Mouse (Mus musculus) CH12.LX (cell line): ENCODE measurements around the gene Elovl7.

ENCODE experiments used
- BHLHE40 ChIP-seq: IDR thresholded peaks from 2 replicates; pipeline ENCODE4 v1.6.1; 2011; ENCODE audit warnings: mild to moderate bottlenecking, low read depth, low read length, improper control_type of control experiment
- CTCF ChIP-seq, 2 experiments: IDR thresholded peaks in 1 of 2; conservative IDR thresholded peaks in 1 of 2; 2 replicates each; pipeline ENCODE4 v1.5.1; 2011 to 2012; ENCODE audit warnings: low read depth in 2 of 2, low read length in 2 of 2, improper control_type of control experiment in 1 of 2, inconsistent platforms in 1 of 2, mild to moderate bottlenecking in 1 of 2, moderate library complexity in 1 of 2
- EP300 ChIP-seq: IDR thresholded peaks from 2 replicates; pipeline ENCODE4 v1.6.1; 2011; ENCODE audit warnings: low read length, improper control_type of control experiment
- GABPA ChIP-seq: IDR thresholded peaks from 2 replicates; pipeline ENCODE4 v1.6.1; 2012; ENCODE audit warnings: low read depth, low read length, improper control_type of control experiment, inconsistent platforms; ENCODE audit not compliant: insufficient replicate concordance
- JUND ChIP-seq: conservative IDR thresholded peaks from 2 replicates; pipeline ENCODE4 v1.6.1; 2011; ENCODE audit warnings: low read depth, low read length, improper control_type of control experiment
- MAFK ChIP-seq: IDR thresholded peaks from 2 replicates; pipeline ENCODE4 v1.6.1; 2011; ENCODE audit warnings: low read length, improper control_type of control experiment; ENCODE audit not compliant: insufficient replicate concordance
- MAX ChIP-seq: IDR thresholded peaks from 2 replicates; pipeline ENCODE4 v1.6.1; 2011; ENCODE audit warnings: low read length, improper control_type of control experiment
- MYC ChIP-seq: IDR thresholded peaks from 2 replicates; pipeline ENCODE4 v1.6.1; 2011; ENCODE audit warnings: low read depth, mild to moderate bottlenecking, improper control_type of control experiment, low read length
- POLR2A ChIP-seq: IDR thresholded peaks from 2 replicates; pipeline ENCODE4 v1.6.1; 2011; ENCODE audit warnings: low read depth, mild to moderate bottlenecking, improper control_type of control experiment, low read length
- TCF12 ChIP-seq: IDR thresholded peaks from 2 replicates; pipeline ENCODE4 v1.6.1; 2014; ENCODE audit warnings: low read depth, mild to moderate bottlenecking, inconsistent platforms, low read length, improper control_type of control experiment
- USF1 ChIP-seq: IDR thresholded peaks from 2 replicates; pipeline ENCODE4 v1.6.1; 2014; ENCODE audit warnings: low read depth, mild to moderate bottlenecking, inconsistent platforms, low read length, improper control_type of control experiment
- ZKSCAN1 ChIP-seq: IDR thresholded peaks from 2 replicates; pipeline ENCODE4 v1.6.1; 2012; ENCODE audit warnings: low read depth, inconsistent platforms, low read length, improper control_type of control experiment, borderline replicate concordance
- ZMIZ1 ChIP-seq: IDR thresholded peaks from 2 replicates; pipeline ENCODE4 v1.6.1; 2012; ENCODE audit warnings: low read depth, mild to moderate bottlenecking, inconsistent platforms, low read length, improper control_type of control experiment

DNA sequence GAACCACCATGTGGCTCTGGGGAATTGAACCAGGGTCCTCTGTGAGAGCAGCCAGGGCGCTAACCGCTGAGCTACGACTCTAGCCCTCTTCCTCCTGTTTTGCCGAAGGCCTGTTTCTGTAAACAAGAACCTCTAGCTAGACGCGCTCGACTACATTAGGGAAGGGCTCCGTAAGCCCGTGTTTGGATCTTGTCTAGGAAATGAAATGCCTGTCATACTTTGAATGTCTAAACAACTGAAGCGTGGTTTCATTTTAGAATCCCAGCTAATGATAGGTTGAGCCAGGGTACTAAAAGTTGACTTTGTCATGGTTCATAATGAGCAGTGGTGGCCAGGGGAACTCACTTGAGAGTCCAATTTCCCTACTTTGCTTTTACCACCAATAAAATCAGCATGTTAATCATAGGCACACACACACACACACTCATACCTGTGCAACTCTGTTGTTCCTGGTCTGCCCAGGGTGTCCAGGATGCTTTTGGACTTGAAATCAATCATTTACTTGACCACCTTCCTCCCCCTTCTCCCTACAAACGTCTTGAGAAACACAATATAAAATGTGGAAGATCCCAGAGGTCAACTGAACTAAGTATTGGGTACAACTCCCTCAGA is 31.0 kb downstream of the Elovl7 start:
- TF ChIP-seq MYC: no peak
- TF ChIP-seq MAFK: no peak
- TF ChIP-seq USF1: no peak
- TF ChIP-seq CTCF (conservative IDR thresholded peaks at IDR 0.05 in 1 of 2, IDR thresholded peaks at IDR 0.05 in 1 of 2; ENCODE audit: low read depth in 2 of 2, low read length in 2 of 2): no peak
- no peak for TF ChIP-seq EP300
- no peak for TF ChIP-seq TCF12
- TF ChIP-seq ZKSCAN1: no peak
- TF ChIP-seq GABPA: no peak
- no peak for TF ChIP-seq POLR2A
- TF ChIP-seq MAX: no peak
- TF ChIP-seq ZMIZ1: no peak
- TF ChIP-seq JUND: no peak
- TF ChIP-seq BHLHE40: no peak
